Mouse (Mus musculus): ENCODE data around the gene Fam181a. TPM values are rescaled to one million over a fixed set of nuclear protein-coding genes. Genes with fewer than 3 reads are reported as not detected.

The Fam181a gene
- polyA plus RNA-seq (2014; fragmentation: Nextera tagmentation; extraction: Ambion mirVana) = 4.5 and 5.1 TPM in 2 replicates

DNA sequence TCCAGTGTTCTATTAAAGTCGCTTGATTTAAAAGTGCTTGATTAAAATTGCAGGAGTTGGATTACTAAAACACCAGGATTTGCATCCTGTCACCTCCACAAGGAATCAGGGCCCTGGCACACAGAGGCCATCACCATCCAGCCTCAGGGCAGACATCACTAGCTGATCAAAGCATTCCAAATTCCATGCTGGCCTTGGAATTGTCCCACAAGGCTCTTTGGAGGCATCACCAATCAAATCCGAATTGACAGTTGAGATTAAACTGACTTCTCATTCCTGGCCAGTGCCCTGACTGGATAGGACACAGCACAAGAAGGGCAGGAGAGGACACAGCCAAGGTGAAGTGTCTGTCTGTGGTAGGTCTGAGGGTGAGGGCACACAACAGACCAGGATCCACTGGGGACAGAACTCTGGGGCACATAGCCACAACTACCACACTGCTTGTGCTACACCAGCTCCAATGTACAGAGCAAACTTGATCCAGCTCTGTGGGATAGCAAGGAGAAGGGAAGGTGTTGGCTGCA is at the start of gene Fam181a:
TSS of gene Fam181a (plus strand) at position 232 of the 524 bp plus-strand sequence.
- H3K27me3 ChIP-seq (ENCODE audit: control insufficient read depth, insufficient read depth, low read length) = peaks cover 7% of the 10 kb centered on the region; the same call in 1 of the 2 replicates
- H3K9me3 ChIP-seq (replicated peaks; ENCODE audit: control insufficient read depth, low read length) = no peaks in the 10 kb centered on the region
- 71% methylated on average over 2 of the region's 2 CpGs for WGBS
- H3K36me3 ChIP-seq (replicated peaks; ENCODE audit: control insufficient read depth, insufficient read depth, low read depth, low read length) = no peaks in the 10 kb centered on the region
- no peak within 1 kb of the TSS for H3K9ac ChIP-seq (replicated peaks; ENCODE audit: low read length)
- no peak within 1 kb of the TSS for H3K4me3 ChIP-seq (ENCODE audit: low read depth, low read length)
- no peak within 1 kb of the TSS for H3K4me2 ChIP-seq (ENCODE audit: low read depth, low read length)
- no peak within 1 kb of the TSS for H3K27ac ChIP-seq (replicated peaks; ENCODE audit: low read depth, low read length)
- DNase-seq (ENCODE audit: low spot score) = no peak
- peaks cover 4% of the 10 kb centered on the region for H3K4me1 ChIP-seq (ENCODE audit: control insufficient read depth, insufficient read depth, low read length)
- ATAC-seq (replicated peaks; ENCODE audit: insufficient number of reproducible peaks, low FRiP score, low TSS enrichment, low read depth) = no peak

DNA sequence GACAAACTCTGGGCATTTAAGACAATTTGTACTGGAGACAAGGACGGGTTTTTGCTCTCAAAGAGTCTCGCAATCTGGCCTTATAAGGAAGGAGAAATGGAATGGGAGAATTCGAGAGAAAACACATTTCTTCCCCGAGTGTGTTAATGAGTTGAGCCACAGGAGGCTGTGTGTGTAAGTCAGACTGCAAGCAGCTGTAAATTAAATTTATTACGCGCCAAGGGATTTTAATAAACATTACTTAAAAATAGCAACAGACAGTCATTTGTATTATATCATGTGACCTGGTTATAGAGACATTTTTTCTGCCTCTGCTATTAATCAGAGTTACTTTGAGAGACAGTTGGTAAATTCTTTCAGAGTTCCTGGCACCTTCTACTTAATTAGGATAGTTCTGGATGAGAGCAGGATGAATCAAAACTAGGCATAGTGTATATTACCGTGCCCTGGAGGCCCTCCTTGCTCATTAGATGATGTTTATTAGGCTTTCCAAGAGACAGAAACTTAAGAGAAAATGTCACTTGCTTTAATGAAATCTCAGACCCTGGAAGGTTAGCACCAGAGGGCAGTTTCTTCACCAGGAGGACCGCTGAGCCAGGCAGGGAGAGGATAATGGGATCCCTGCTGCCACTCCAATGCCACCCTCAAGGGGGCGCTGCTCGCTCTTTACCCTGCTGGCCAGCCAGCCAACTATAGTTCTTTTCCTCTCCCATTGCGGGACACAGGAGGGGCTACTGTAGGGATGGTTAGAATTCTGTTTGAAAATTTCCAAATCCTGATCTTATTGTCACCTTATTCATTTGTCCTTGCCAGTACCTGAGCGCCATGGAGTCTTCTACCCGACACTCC is 48.5 kb upstream of the Fam181a start:
- no peak overlapping the region for H3K4me3 ChIP-seq (ENCODE audit: low read depth, low read length)
- no peak overlapping the region for H3K9ac ChIP-seq (replicated peaks; ENCODE audit: low read length)
- WGBS = 70% methylated on average over 13 of the region's 13 CpGs
- H3K27ac ChIP-seq (replicated peaks; ENCODE audit: low read depth, low read length) = no peak overlapping the region
- DNase-seq (ENCODE audit: low spot score) = no peak
- no peaks in the 10 kb centered on the region for H3K9me3 ChIP-seq (replicated peaks; ENCODE audit: control insufficient read depth, low read length)
- no peaks in the 10 kb centered on the region for H3K27me3 ChIP-seq (ENCODE audit: control insufficient read depth, insufficient read depth, low read length)
- no peaks in the 10 kb centered on the region for H3K4me1 ChIP-seq (ENCODE audit: control insufficient read depth, insufficient read depth, low read length)
- H3K4me2 ChIP-seq (ENCODE audit: low read depth, low read length) = no peak overlapping the region
- ATAC-seq (replicated peaks; ENCODE audit: insufficient number of reproducible peaks, low FRiP score, low TSS enrichment, low read depth) = no peak
- H3K36me3 ChIP-seq (replicated peaks; ENCODE audit: control insufficient read depth, insufficient read depth, low read depth, low read length) = no peaks in the 10 kb centered on the region

DNA sequence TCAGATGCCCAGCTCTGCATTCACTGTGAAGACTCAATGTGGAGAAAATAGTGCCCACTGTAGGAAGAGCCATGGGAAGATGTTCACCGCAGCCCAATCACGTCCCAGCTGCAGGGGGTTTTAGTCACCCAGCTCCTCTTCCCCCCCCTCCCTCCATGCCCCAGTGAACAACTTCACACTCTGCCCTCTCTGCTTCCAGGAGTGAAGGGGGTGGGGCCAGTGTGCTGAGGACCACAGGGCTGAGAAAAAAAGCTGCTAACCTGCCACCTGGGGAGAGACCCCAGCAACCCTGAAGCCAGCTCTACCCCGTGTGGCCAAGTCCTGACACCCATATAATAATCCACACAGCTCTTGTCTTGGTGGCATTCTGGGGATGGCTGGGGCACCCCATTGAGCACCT is 44.2 kb upstream of the Fam181a start:
- ATAC-seq (replicated peaks; ENCODE audit: insufficient number of reproducible peaks, low FRiP score, low TSS enrichment, low read depth) = no peak

DNA sequence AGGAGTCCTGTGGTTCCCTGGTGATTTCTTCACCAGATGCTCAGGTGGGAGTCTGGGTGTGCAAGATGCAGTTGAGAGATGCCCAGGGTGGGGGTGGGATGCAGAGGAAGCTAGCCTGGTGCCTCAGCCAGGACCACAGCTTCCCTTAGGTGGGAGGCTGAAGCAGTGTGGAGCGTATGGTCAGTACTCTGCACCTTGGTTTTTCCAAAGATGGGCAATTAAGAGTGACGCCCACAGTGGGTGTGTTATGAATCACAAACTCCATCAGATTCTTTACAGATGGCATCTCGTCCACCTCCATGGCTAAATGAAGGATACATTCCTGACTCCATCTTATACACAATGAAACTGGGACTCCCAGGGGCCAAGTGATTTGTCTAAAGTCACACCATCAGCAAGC is 38.6 kb upstream of the Fam181a start:
- no peaks in the 10 kb centered on the region for H3K4me1 ChIP-seq (ENCODE audit: control insufficient read depth, insufficient read depth, low read length)

More for the DNA sequence above, 44.2 kb upstream of the Fam181a start:
- no peak overlapping the region for H3K9ac ChIP-seq (replicated peaks; ENCODE audit: low read length)
- whole genome bisulfite sequencing = 44% methylated on average over 3 of the region's 3 CpGs
- no peaks in the 10 kb centered on the region for H3K36me3 ChIP-seq (replicated peaks; ENCODE audit: control insufficient read depth, insufficient read depth, low read depth, low read length)
- DNase-seq (ENCODE audit: low spot score) = no peak
- no peaks in the 10 kb centered on the region for H3K4me1 ChIP-seq (ENCODE audit: control insufficient read depth, insufficient read depth, low read length)
- H3K4me3 ChIP-seq (ENCODE audit: low read depth, low read length) = no peak overlapping the region
- no peaks in the 10 kb centered on the region for H3K9me3 ChIP-seq (replicated peaks; ENCODE audit: control insufficient read depth, low read length)
- H3K27me3 ChIP-seq (ENCODE audit: control insufficient read depth, insufficient read depth, low read length) = no peaks in the 10 kb centered on the region
- H3K4me2 ChIP-seq (ENCODE audit: low read depth, low read length) = no peak overlapping the region
- no peak overlapping the region for H3K27ac ChIP-seq (replicated peaks; ENCODE audit: low read depth, low read length)

DNA sequence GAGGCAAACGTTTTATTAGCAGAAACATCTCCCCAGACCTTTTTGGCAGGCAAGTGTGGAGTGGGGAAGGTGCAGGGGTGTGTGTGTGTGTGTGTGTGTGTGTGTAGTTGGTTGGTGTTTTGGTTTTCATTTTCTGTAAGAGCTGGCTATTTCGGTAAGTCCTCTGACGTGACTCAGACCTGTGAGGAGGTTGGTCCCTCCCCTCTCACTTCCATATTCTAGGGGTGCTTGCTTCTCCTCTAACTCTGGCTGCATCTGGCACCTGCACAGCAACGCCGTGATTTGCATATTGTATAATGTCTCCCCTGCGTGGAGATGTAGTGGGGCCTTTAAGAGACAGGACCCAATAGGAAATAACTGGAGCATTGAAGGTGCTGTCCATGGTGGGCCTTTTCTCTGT is 37.7 kb upstream of the Fam181a start:
- 73% methylated on average over 6 of the region's 6 CpGs for WGBS
- H3K9ac ChIP-seq (replicated peaks; ENCODE audit: low read length) = no peak overlapping the region
- no peaks in the 10 kb centered on the region for H3K4me1 ChIP-seq (ENCODE audit: control insufficient read depth, insufficient read depth, low read length)
- ATAC-seq (replicated peaks; ENCODE audit: insufficient number of reproducible peaks, low FRiP score, low TSS enrichment, low read depth) (no peak), DNase-seq (ENCODE audit: low spot score) (peak; percentile 21)
- no peak overlapping the region for H3K4me2 ChIP-seq (ENCODE audit: low read depth, low read length)
- no peak overlapping the region for H3K4me3 ChIP-seq (ENCODE audit: low read depth, low read length)
- H3K9me3 ChIP-seq (replicated peaks; ENCODE audit: control insufficient read depth, low read length) = no peaks in the 10 kb centered on the region
- no peak overlapping the region for H3K27ac ChIP-seq (replicated peaks; ENCODE audit: low read depth, low read length)
- no peaks in the 10 kb centered on the region for H3K36me3 ChIP-seq (replicated peaks; ENCODE audit: control insufficient read depth, insufficient read depth, low read depth, low read length)
- H3K27me3 ChIP-seq (ENCODE audit: control insufficient read depth, insufficient read depth, low read length) = no peaks in the 10 kb centered on the region

More for the DNA sequence above, 38.6 kb upstream of the Fam181a start:
- Histone ChIP-seq H3K4me2 (ENCODE audit: low read depth, low read length) (no peak overlapping the region), H3K4me3 (ENCODE audit: low read depth, low read length) (no peak overlapping the region), H3K9me3 (replicated peaks; ENCODE audit: control insufficient read depth, low read length) (no peaks in the 10 kb centered on the region), H3K27me3 (ENCODE audit: control insufficient read depth, insufficient read depth, low read length) (no peaks in the 10 kb centered on the region), H3K9ac (replicated peaks; ENCODE audit: low read length) (no peak overlapping the region), H3K36me3 (replicated peaks; ENCODE audit: control insufficient read depth, insufficient read depth, low read depth, low read length) (no peaks in the 10 kb centered on the region), H3K27ac (replicated peaks; ENCODE audit: low read depth, low read length) (no peak overlapping the region)
- ATAC-seq (replicated peaks; ENCODE audit: insufficient number of reproducible peaks, low FRiP score, low TSS enrichment, low read depth) = 0 out of 2 replicates have a peak, but pooled peaks have one; percentile 29
- 85% methylated on average over 3 of the region's 3 CpGs for WGBS
- no peak for DNase-seq (ENCODE audit: low spot score)

DNA sequence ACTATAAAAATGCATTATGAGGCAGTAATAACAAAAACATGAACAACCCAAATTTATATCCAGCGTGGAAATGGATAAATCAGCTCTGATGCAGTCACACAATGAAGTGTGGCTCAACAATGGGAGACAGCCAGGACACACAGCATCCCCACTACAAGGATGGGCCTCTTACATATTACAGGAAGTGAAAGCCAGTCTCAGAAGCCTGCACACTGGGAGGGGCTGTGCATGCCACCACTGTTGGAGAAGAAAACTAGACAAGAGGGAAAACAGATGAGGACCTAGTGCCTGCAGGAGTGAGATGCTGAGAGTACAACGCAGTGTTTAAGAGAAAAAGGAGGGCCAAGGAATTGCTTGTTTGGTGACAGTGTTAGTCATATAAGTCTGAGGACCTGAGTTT is 37.0 kb upstream of the Fam181a start:
- H3K27me3 ChIP-seq (ENCODE audit: control insufficient read depth, insufficient read depth, low read length) = no peaks in the 10 kb centered on the region
- no peak overlapping the region for H3K9ac ChIP-seq (replicated peaks; ENCODE audit: low read length)
- no peak for DNase-seq (ENCODE audit: low spot score)
- no peak overlapping the region for H3K27ac ChIP-seq (replicated peaks; ENCODE audit: low read depth, low read length)
- no peak overlapping the region for H3K4me2 ChIP-seq (ENCODE audit: low read depth, low read length)
- no peaks in the 10 kb centered on the region for H3K9me3 ChIP-seq (replicated peaks; ENCODE audit: control insufficient read depth, low read length)
- 89% methylated on average over 2 of the region's 2 CpGs for WGBS
- H3K36me3 ChIP-seq (replicated peaks; ENCODE audit: control insufficient read depth, insufficient read depth, low read depth, low read length) = no peaks in the 10 kb centered on the region
- no peak for ATAC-seq (replicated peaks; ENCODE audit: insufficient number of reproducible peaks, low FRiP score, low TSS enrichment, low read depth)
- no peak overlapping the region for H3K4me3 ChIP-seq (ENCODE audit: low read depth, low read length)
- H3K4me1 ChIP-seq (ENCODE audit: control insufficient read depth, insufficient read depth, low read length) = no peaks in the 10 kb centered on the region

DNA sequence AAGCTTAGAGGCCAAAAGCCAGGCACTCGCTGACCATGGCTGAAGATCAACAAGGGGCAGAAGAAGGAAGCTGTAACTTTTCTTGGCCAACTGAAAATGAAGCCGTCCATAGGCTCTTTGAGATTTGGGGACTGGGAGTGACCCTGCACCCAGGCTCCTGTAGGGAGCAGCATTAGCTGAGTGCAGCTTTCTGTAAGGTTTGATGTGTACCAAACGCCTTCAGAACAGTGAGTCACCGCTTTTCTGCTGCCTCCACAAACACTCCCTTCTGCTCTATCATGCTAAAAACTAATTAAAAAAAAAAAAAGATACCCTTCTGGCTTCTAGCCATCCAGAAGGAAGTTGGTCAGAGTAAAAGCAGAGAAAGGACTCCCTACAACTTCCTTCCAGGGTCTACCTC is 34.4 kb upstream of the Fam181a start:
- WGBS = 80% methylated on average over 4 of the region's 4 CpGs
- no peak for ATAC-seq (replicated peaks; ENCODE audit: insufficient number of reproducible peaks, low FRiP score, low TSS enrichment, low read depth)

DNA sequence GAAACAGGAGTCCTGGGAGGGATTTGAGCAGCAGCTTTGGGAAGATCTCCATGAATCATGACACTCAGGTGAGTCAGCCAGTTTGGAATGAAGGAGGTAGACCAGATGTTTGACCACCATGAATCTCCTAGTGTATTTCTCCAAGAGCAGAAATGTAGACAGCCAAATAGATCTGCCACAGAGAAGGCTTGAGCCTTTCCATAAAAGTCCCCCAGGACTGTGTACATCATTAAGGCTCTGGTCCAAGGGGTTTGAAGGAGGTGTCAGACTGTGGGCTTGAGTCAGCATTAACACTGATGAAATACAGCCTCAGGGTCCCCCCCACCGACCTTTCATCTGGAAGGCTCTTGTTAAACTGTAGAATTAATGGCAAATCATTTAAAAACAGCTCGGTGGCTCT is 29.3 kb upstream of the Fam181a start:
- Histone ChIP-seq H3K27me3 (ENCODE audit: control insufficient read depth, insufficient read depth, low read length) (no peaks in the 10 kb centered on the region), H3K4me1 (ENCODE audit: control insufficient read depth, insufficient read depth, low read length) (no peaks in the 10 kb centered on the region), H3K36me3 (replicated peaks; ENCODE audit: control insufficient read depth, insufficient read depth, low read depth, low read length) (no peaks in the 10 kb centered on the region), H3K27ac (replicated peaks; ENCODE audit: low read depth, low read length) (no peak overlapping the region), H3K4me3 (ENCODE audit: low read depth, low read length) (no peak overlapping the region), H3K9me3 (replicated peaks; ENCODE audit: control insufficient read depth, low read length) (no peaks in the 10 kb centered on the region), H3K4me2 (ENCODE audit: low read depth, low read length) (no peak overlapping the region), H3K9ac (replicated peaks; ENCODE audit: low read length) (no peak overlapping the region)
- DNase-seq (ENCODE audit: low spot score) = no peak
- WGBS = 66% methylated on average over 2 of the region's 2 CpGs
- ATAC-seq (replicated peaks; ENCODE audit: insufficient number of reproducible peaks, low FRiP score, low TSS enrichment, low read depth) = no peak

More for the DNA sequence above, 34.4 kb upstream of the Fam181a start:
- Histone ChIP-seq H3K27me3 (ENCODE audit: control insufficient read depth, insufficient read depth, low read length) (no peaks in the 10 kb centered on the region), H3K4me2 (ENCODE audit: low read depth, low read length) (no peak overlapping the region), H3K9me3 (replicated peaks; ENCODE audit: control insufficient read depth, low read length) (no peaks in the 10 kb centered on the region), H3K4me1 (ENCODE audit: control insufficient read depth, insufficient read depth, low read length) (no peaks in the 10 kb centered on the region), H3K9ac (replicated peaks; ENCODE audit: low read length) (no peak overlapping the region), H3K27ac (replicated peaks; ENCODE audit: low read depth, low read length) (no peak overlapping the region), H3K4me3 (ENCODE audit: low read depth, low read length) (no peak overlapping the region), H3K36me3 (replicated peaks; ENCODE audit: control insufficient read depth, insufficient read depth, low read depth, low read length) (no peaks in the 10 kb centered on the region)
- DNase-seq (ENCODE audit: low spot score) = no peak

All from embryonic facial prominence, embryonic 11.5 days (tissue).